Mouse (Mus musculus) myocyte (in vitro differentiated cells): ENCODE measurements around the gene Alg12. TPM values are rescaled to one million over a fixed set of nuclear protein-coding genes. Genes with fewer than 3 reads are reported as not detected.
A peak's percentile ranks its signal among the peaks of the same experiment; 100 is the strongest.

ENCODE experiments used
- H3K27me3 ChIP-seq: one replicate; pipeline ENCODE4 v1.6.1; 2011; ENCODE audit not compliant: control insufficient read depth, insufficient read depth, insufficient read length
- H3K36me3 ChIP-seq: one replicate; pipeline ENCODE4 v1.6.1; 2011; ENCODE audit not compliant: control insufficient read depth, insufficient read depth
- H3K4me2 ChIP-seq: one replicate; pipeline ENCODE4 v1.6.1; 2011; ENCODE audit warnings: low read depth, control low read depth
- H3K4me3 ChIP-seq: one replicate; pipeline ENCODE4 v1.5.1; 2011; ENCODE audit warnings: mild to moderate bottlenecking, control low read depth, moderate library complexity
- H3K79me2 ChIP-seq: one replicate; pipeline ENCODE4 v1.6.1; 2011; ENCODE audit not compliant: control insufficient read depth, insufficient read depth
- H3ac ChIP-seq: one replicate; pipeline ENCODE4 v1.6.1; 2011; ENCODE audit not compliant: control insufficient read depth, insufficient read length
- CEBPB ChIP-seq: IDR thresholded peaks from 2 replicates; pipeline ENCODE4 v1.6.1; 2011; ENCODE audit warnings: mild to moderate bottlenecking, moderate library complexity; ENCODE audit not compliant: poor library complexity, insufficient read depth, severe bottlenecking
- E2F4 ChIP-seq: IDR thresholded peaks from one replicate; pipeline ENCODE4 v1.6.1; 2011; ENCODE audit warnings: mild to moderate bottlenecking, control low read depth, moderate library complexity; ENCODE audit not compliant: insufficient read depth
- MAX ChIP-seq: IDR thresholded peaks from one replicate; pipeline ENCODE4 v1.6.1; 2011; ENCODE audit warnings: low read depth, mild to moderate bottlenecking, control low read depth
- MYOD1 ChIP-seq, 3 experiments: IDR thresholded peaks; one replicate each; pipeline ENCODE4 v1.6.1; 2011; ENCODE audit warnings: control low read depth in 2 of 3, low read depth in 2 of 3, mild to moderate bottlenecking in 2 of 3, moderate library complexity in 1 of 3; ENCODE audit not compliant: insufficient read length in 2 of 3, control insufficient read depth in 1 of 3
- MYOG ChIP-seq, 3 experiments: IDR thresholded peaks; one replicate each; pipeline ENCODE4 v1.6.1; 2011; ENCODE audit warnings: control low read depth in 2 of 3, low read depth in 2 of 3, mild to moderate bottlenecking in 2 of 3; ENCODE audit not compliant: insufficient read length in 2 of 3, control insufficient read depth in 1 of 3, insufficient read depth in 1 of 3
- POLR2A ChIP-seq: IDR thresholded peaks from one replicate; pipeline ENCODE4 v1.6.1; 2011; ENCODE audit warnings: low read depth, mild to moderate bottlenecking, control low read depth, moderate library complexity; ENCODE audit not compliant: insufficient read length
- POLR2AphosphoS2 ChIP-seq: IDR thresholded peaks from one replicate; pipeline ENCODE4 v1.6.1; 2011; ENCODE audit warnings: low read depth, control low read depth; ENCODE audit not compliant: insufficient read length
- REST ChIP-seq: IDR thresholded peaks from one replicate; pipeline ENCODE4 v1.6.1; 2011; ENCODE audit warnings: mild to moderate bottlenecking, control low read depth, moderate library complexity; ENCODE audit not compliant: insufficient read depth, insufficient read length
- SRF ChIP-seq: IDR thresholded peaks from one replicate; pipeline ENCODE4 v1.6.1; 2011; ENCODE audit warnings: low read depth; ENCODE audit not compliant: control insufficient read depth, insufficient read length
- TCF12 ChIP-seq: IDR thresholded peaks from one replicate; pipeline ENCODE4 v1.6.1; 2011; ENCODE audit warnings: mild to moderate bottlenecking, control low read depth; ENCODE audit not compliant: poor library complexity, insufficient read depth, severe bottlenecking
- TCF3 ChIP-seq: IDR thresholded peaks from one replicate; pipeline ENCODE4 v1.6.1; 2011; ENCODE audit warnings: low read depth, control low read depth; ENCODE audit not compliant: insufficient read length
- USF1 ChIP-seq: IDR thresholded peaks from one replicate; pipeline ENCODE4 v1.6.1; 2011; ENCODE audit warnings: low read depth, mild to moderate bottlenecking, control low read depth, moderate library complexity
- polyA plus RNA-seq: library from polyadenylated mRNA; unstranded; fragments of >200 nt; fragmentation: generic; extraction: Trizol; gene quantifications from one replicate; pipeline ENCODE4 v1.2.1, GENCODE M21; 2012; ENCODE audit warnings: missing spikeins

The Alg12 gene
- polyA plus RNA-seq, 1 experiment, result 15.0 TPM

DNA sequence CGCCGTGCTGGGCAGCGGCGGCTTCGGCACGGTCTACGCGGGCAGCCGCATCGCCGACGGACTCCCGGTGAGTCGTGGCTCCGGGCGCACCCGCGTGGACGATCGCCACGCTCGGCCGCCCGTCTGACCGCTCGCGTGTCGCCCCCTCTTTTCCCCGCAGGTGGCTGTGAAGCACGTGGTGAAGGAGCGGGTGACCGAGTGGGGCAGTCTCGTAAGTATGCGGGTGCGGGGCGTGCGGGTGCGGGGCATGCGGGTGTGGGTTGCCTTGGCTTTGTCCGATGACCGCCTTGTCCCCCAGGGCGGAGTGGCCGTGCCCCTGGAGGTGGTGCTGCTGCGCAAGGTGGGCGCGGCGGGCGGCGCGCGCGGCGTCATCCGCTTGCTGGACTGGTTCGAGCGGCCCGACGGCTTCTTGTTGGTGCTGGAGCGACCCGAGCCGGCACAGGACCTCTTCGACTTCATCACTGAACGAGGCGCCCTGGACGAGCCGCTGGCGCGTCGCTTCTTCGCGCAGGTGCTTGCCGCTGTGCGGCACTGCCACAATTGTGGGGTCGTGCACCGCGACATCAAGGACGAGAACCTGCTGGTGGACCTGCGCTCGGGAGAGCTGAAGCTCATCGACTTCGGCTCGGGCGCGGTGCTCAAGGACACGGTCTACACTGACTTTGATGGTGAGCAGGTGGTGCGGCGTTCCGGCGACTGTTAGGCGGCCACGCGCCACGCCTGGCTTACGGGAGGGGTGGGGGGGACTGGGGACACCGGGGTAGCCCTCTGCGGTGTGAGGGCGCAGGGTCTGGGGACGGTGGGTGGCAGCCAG lies 44.0 kb upstream of the Alg12 start:
- Histone ChIP-seq H3K27me3 (no peaks in the 10 kb centered on the region), H3K36me3 (peaks cover 10% of the 10 kb centered on the region)
- TF ChIP-seq MYOD1 (IDR thresholded peaks at IDR 0.05; ENCODE audit: control insufficient read depth in 1 of 3, insufficient read length in 2 of 3, low read depth in 2 of 3) (peak in 1 of 3 experiments; percentile 24), SRF (no peak), MYOG (IDR thresholded peaks at IDR 0.05; ENCODE audit: control insufficient read depth in 1 of 3, insufficient read depth in 1 of 3, insufficient read length in 2 of 3, low read depth in 2 of 3) (peak in 1 of 3 experiments; percentile 2), POLR2AphosphoS2 (peak; percentile 11), REST (no peak)

DNA sequence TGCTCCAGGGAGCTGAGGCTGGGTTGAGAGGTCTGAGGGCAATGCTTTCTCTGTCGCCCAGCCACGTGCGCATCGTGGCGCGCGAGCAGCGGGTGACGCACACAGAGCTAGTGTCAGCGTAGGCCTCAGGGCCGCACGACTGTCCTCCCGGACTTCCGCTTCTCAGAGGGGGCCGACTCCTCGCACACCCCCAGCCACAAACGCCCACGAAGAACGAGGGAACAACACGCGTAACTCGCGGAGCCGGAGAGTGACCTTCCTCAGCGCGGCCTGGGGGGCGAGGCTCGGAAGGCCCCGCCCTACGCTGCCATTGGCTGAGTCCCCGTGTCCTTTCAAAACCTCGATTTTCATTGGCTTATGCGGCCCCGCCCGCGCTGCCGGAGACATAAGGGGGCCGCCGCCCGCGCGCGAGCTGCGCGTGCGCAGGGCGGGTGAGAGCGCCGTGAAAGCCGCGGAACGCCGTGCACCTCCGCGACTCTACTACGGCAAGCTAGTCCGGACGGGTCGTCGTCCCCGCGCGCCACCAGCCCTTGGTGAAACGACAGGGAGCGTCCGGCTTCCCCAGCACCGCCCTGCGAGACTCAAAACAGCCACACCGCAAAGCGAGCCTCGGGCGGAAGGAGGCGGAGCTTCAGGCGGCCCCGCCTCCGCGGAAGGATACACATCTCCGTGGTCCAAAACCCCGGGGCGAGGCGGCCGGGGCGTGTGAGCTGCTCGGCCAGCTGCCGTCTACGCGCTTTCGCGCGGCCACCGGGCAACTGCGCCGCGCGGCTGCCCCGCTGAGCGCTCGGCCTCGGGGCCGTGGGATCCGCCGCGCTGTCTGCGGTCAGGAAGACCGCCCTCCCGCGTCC lies 42.9 kb upstream of the Alg12 start, which contains the start of gene Pim3:
Gene Pim3 (plus strand): TSS at position 415 of the 851 bp plus-strand sequence.
- H3ac ChIP-seq, result peak within 1 kb of the TSS; percentile 65
- TF ChIP-seq POLR2AphosphoS2, result peak; percentile 99
- no peak for TF ChIP-seq TCF12
- TF ChIP-seq SRF, result peak; percentile 57
- peak; percentile 60 for TF ChIP-seq MAX
- peak; percentile 70 for TF ChIP-seq E2F4
- no peak for TF ChIP-seq REST
- no peak for TF ChIP-seq USF1
- TF ChIP-seq MYOG (IDR thresholded peaks at IDR 0.05; ENCODE audit: control insufficient read depth in 1 of 3, insufficient read depth in 1 of 3, insufficient read length in 2 of 3, low read depth in 2 of 3), result peak in 2 of 3 experiments; percentile 84 to 89
- no peak for TF ChIP-seq CEBPB
- peak; percentile 51 for TF ChIP-seq TCF3
- TF ChIP-seq MYOD1 (IDR thresholded peaks at IDR 0.05; ENCODE audit: control insufficient read depth in 1 of 3, insufficient read length in 2 of 3, low read depth in 2 of 3), result peak in 2 of 3 experiments; percentile 77 to 86
- peak; percentile 98 for TF ChIP-seq POLR2A
- H3K4me2 ChIP-seq, result peak within 1 kb of the TSS; percentile 98
- peaks cover 10% of the 10 kb centered on the region for H3K36me3 ChIP-seq
- H3K4me3 ChIP-seq, result peak within 1 kb of the TSS; percentile 51
- H3K27me3 ChIP-seq, result no peaks in the 10 kb centered on the region
- H3K79me2 ChIP-seq, result peaks cover 12% of the 10 kb centered on the region

More for the DNA sequence above, 44.0 kb upstream of the Alg12 start:
- Histone ChIP-seq H3K79me2 (peaks cover 12% of the 10 kb centered on the region), H3K4me3 (peak overlapping the region; percentile 51), H3ac (peak overlapping the region; percentile 65), H3K4me2 (peak overlapping the region; percentile 98)

DNA sequence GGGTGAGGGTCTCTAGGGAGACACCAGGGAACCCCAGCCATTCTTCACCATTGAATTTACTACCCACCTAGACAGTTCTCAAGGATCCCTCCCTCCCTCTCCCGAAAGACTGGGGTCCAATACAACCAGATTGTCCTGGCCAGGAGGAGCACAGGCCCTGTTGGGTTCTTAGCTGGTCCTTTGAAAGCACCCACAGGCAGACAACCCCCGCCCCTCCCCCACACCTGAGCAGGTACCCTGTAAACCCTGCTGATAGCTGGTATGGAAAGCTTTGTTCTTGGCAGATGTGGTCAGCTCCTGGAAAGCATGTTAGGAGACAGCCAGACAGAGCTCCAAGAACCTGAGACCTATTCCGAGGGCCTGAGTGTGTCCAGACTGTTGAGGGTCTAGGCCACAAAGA lies 41.7 kb upstream of the Alg12 start:
- Histone ChIP-seq H3K4me3 (no peak overlapping the region), H3K36me3 (peaks cover 9% of the 10 kb centered on the region), H3ac (no peak overlapping the region), H3K4me2 (no peak overlapping the region), H3K79me2 (peaks cover 12% of the 10 kb centered on the region), H3K27me3 (no peaks in the 10 kb centered on the region)
- TF ChIP-seq REST, result no peak
- no peak for TF ChIP-seq POLR2AphosphoS2
- TF ChIP-seq USF1, result no peak
- TF ChIP-seq TCF12, result no peak
- no peak for TF ChIP-seq SRF
- TF ChIP-seq MAX, result no peak
- TF ChIP-seq CEBPB, result no peak
- no peak for TF ChIP-seq TCF3
- no peak for TF ChIP-seq MYOD1 (IDR thresholded peaks at IDR 0.05; ENCODE audit: control insufficient read depth in 1 of 3, insufficient read length in 2 of 3, low read depth in 2 of 3)

- H3ac ChIP-seq, result no peak overlapping the region
- TF ChIP-seq CEBPB, result no peak
- TF ChIP-seq SRF, result no peak
- no peak for TF ChIP-seq REST
- no peak for TF ChIP-seq POLR2A
- TF ChIP-seq POLR2AphosphoS2, result no peak
- TF ChIP-seq MYOG (IDR thresholded peaks at IDR 0.05; ENCODE audit: control insufficient read depth in 1 of 3, insufficient read depth in 1 of 3, insufficient read length in 2 of 3, low read depth in 2 of 3), result no peak
- TF ChIP-seq E2F4, result no peak
- no peak for TF ChIP-seq TCF12
- no peak for TF ChIP-seq MAX
- TF ChIP-seq USF1, result no peak
- no peak for TF ChIP-seq MYOD1 (IDR thresholded peaks at IDR 0.05; ENCODE audit: control insufficient read depth in 1 of 3, insufficient read length in 2 of 3, low read depth in 2 of 3)
- no peak for TF ChIP-seq TCF3
- peaks cover 6% of the 10 kb centered on the region for H3K79me2 ChIP-seq
- H3K36me3 ChIP-seq, result no peaks in the 10 kb centered on the region
- no peaks in the 10 kb centered on the region for H3K27me3 ChIP-seq
- H3K4me3 ChIP-seq, result no peak overlapping the region
- H3K4me2 ChIP-seq, result no peak overlapping the region
These were observed 40.3 kb upstream of the Alg12 start for GRCm38 (mm10) chr15:88859206-88859970.
